Mouse (Mus musculus) midbrain, embryonic 13.5 days (tissue): Measurements from ENCODE around the gene Adarb2. TPM values are rescaled to one million over a fixed set of nuclear protein-coding genes. Genes with fewer than 3 reads are reported as not detected.

Source experiments
- ATAC-seq: fragments of 200-750 bp; cut with Nextera tagmentation; 2 replicates; pipeline ENCODE4 v1.8.0; 2017; ENCODE audit warnings: mild to moderate bottlenecking, moderate TSS enrichment, moderate library complexity
- H3K27ac ChIP-seq: fragments of 300-500 bp; sonication (generic); 2 replicates; pipeline ENCODE4 v1.5.1; 2015; ENCODE audit warnings: inconsistent platforms, mild to moderate bottlenecking, moderate library complexity
- H3K27me3 ChIP-seq: fragments of 300-500 bp; sonication (generic); 2 replicates; pipeline ENCODE4 v1.6.1; 2015; ENCODE audit warnings: mild to moderate bottlenecking, inconsistent platforms
- H3K36me3 ChIP-seq: fragments of 300-500 bp; sonication (generic); 2 replicates; pipeline ENCODE4 v1.6.1; 2015; ENCODE audit warnings: mild to moderate bottlenecking, inconsistent platforms
- H3K4me1 ChIP-seq: fragments of 300-500 bp; sonication (generic); replicated peaks from 2 replicates; pipeline ENCODE4 v1.6.1; 2015; ENCODE audit warnings: inconsistent platforms
- H3K4me2 ChIP-seq: fragments of 300-500 bp; sonication (generic); replicated peaks from 2 replicates; pipeline ENCODE4 v1.6.1; 2015; ENCODE audit warnings: moderate library complexity, mild to moderate bottlenecking, inconsistent platforms
- H3K4me3 ChIP-seq: fragments of 300-500 bp; sonication (generic); replicated peaks from 2 replicates; pipeline ENCODE4 v1.5.1; 2015; ENCODE audit warnings: mild to moderate bottlenecking, inconsistent platforms
- H3K9ac ChIP-seq: fragments of 300-500 bp; sonication (generic); replicated peaks from 2 replicates; pipeline ENCODE4 v1.6.1; 2015; ENCODE audit warnings: mild to moderate bottlenecking, inconsistent platforms
- H3K9me3 ChIP-seq: fragments of 300-500 bp; sonication (generic); 2 replicates; pipeline ENCODE4 v1.6.1; 2016; ENCODE audit warnings: mild to moderate bottlenecking, inconsistent platforms
- WGBS: fragments of 180-500 bp; shearing (Covaris S2); methylation state at CpG from one replicate; pipeline ENCODE4 v1.1.7; 2015; 5-methylcytosine and 5-hydroxymethylcytosine counted together
- polyA plus RNA-seq: library from polyadenylated mRNA; unstranded; fragments of >200 nt; fragmentation: Nextera tagmentation; extraction: Ambion mirVana; gene quantifications from 2 replicates; pipeline ENCODE4 v1.2.1, GENCODE M21; 2015

The Adarb2 gene
- polyA plus RNA-seq, 1 experiment from 2014 or later, result 26.9 TPM

DNA sequence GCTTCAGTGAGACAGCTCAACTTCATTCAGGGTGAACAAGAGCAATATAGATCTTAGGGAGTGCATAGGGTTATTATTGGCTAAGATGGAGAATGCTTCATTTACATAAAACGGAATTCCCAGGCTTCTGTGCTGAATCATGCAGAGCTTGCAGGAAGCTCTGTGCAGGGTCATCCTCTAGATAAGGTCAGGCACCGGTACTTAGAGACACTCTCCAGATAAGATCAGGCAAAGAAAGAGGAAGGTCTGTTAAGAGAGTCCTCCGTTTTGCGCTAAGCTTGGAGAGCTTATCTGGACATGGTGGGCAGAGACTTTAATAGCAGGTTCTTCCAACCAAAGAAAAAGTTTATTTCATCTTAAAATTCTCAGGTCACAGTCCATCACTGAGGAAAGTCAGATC is 542.9 kb downstream of the Adarb2 start:
- Histone ChIP-seq H3K4me1 (no peaks in the 10 kb centered on the region), H3K9me3 (no peaks in the 10 kb centered on the region), H3K4me3 (no peak overlapping the region), H3K9ac (no peak overlapping the region), H3K27ac (no peak overlapping the region), H3K36me3 (no peaks in the 10 kb centered on the region), H3K4me2 (no peak overlapping the region), H3K27me3 (no peaks in the 10 kb centered on the region)
- 87% methylated on average over 4 of the region's 4 CpGs for WGBS
- no peak for ATAC-seq

DNA sequence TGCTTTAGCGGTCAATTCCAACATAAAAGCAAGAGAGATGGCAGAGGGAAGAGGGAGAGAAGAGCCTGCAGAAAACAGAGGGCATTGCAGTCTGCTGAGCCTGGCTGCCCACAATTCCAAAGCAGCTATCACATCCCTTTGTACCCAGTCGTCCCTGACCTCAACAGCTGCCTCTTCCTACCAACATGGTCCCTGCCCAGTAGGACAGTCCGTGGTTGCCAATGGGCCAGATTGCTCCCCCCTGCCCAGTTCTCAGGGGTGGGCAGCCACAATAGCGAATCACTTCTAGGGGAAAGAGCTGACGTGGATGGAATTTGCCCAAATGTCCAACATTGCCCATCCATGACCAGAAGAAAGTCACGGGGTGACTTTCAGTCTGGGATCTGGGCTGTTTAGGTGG is 546.8 kb downstream of the Adarb2 start:
- Histone ChIP-seq H3K4me2 (no peak overlapping the region), H3K27ac (no peak overlapping the region), H3K9me3 (no peaks in the 10 kb centered on the region), H3K4me1 (no peaks in the 10 kb centered on the region), H3K9ac (no peak overlapping the region), H3K4me3 (no peak overlapping the region), H3K36me3 (peaks cover 4% of the 10 kb centered on the region; the same call in 1 of the 2 replicates), H3K27me3 (no peaks in the 10 kb centered on the region)
- 87% methylated on average over 6 of the region's 6 CpGs for WGBS
- no peak for ATAC-seq

DNA sequence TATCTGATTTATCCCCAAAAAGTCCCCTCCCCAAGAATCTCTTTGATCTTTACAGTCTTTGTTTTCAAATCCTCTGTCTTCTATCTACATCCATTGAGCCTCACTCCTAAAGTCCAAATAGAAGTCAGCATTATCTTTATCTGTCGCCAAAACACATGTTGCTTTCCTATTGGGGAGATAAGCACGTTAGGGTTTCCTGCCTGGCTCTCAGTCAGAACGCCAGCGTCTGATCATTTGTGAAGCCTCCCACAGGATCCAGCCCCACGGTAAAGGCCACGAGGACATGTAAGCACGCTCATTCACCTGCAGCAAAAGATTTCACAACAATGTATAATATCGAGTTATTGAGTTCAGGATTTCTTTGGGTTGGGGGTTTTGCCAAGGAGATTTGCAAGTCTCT is 558.3 kb downstream of the Adarb2 start:
- H3K4me3 ChIP-seq, result no peak overlapping the region
- no peaks in the 10 kb centered on the region for H3K4me1 ChIP-seq
- H3K27me3 ChIP-seq, result no peaks in the 10 kb centered on the region
- WGBS, result 62% methylated on average over 8 of the region's 8 CpGs
- ATAC-seq, result no peak
- no peaks in the 10 kb centered on the region for H3K9me3 ChIP-seq
- no peak overlapping the region for H3K9ac ChIP-seq
- no peak overlapping the region for H3K4me2 ChIP-seq
- no peak overlapping the region for H3K27ac ChIP-seq
- H3K36me3 ChIP-seq, result no peaks in the 10 kb centered on the region

DNA sequence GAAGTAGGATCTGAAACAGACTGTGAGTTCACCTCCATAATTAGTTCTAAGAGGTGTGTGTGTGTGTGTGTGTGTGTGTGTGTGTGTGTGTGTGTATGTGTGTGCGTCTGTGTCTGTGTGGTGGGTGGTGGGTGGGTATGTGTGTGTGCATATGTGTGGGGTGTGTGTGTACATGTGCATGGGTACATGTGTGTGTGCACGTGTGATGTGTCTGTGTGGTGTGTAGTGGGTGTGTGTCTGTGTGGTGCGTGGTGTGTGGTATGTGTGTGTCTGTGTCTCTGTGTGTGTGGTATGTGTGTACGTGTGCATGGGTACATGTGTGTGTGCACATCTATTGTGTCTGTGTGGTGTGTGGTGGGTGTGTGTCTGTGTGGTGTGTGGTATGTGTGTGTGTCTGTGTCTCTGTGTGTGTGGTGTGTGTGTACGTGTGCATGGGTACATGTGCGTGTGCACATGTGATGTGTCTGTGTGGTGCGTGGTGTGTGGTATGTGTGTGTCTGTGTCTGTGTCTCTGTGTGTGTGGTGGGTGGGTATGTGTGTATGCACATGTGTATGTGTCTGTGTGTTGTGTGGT is 567.1 kb downstream of the Adarb2 start:
- H3K4me1 ChIP-seq, result peaks cover 4% of the 10 kb centered on the region; the same call in 1 of the 2 replicates
- H3K4me2 ChIP-seq, result no peak overlapping the region
- H3K4me3 ChIP-seq, result no peak overlapping the region
- no peaks in the 10 kb centered on the region for H3K27me3 ChIP-seq
- WGBS, result 98% methylated on average over 7 of the region's 7 CpGs
- H3K9ac ChIP-seq, result no peak overlapping the region
- ATAC-seq, result 0 out of 2 replicates have a peak, but pooled peaks have one; percentile 27
- peaks cover 3% of the 10 kb centered on the region; the same call in 1 of the 2 replicates for H3K9me3 ChIP-seq
- H3K27ac ChIP-seq, result no peak overlapping the region
- peaks cover 3% of the 10 kb centered on the region; the same call in 1 of the 2 replicates for H3K36me3 ChIP-seq

DNA sequence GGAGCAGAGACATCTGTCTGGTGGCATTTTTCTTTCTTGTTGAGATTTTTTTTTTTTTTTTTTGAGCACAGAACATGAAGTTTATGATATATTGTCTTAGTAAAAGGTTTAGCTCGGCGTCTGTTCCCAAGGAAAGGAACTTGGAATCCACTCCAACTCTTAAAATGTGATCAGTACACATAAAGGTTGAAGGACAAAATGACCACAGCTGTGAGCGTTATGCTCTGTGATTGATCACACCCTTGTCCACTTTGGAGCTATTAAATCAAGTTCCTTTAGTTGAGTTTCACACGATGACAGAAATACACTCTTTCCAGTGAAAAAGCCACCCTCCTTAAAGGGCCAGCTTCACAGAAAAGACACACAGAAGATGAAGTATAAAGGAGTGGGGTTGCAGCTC is 568.0 kb downstream of the Adarb2 start:
- H3K9ac ChIP-seq, result no peak overlapping the region
- H3K4me2 ChIP-seq, result no peak overlapping the region
- H3K4me3 ChIP-seq, result no peak overlapping the region
- peaks cover 3% of the 10 kb centered on the region; the same call in 1 of the 2 replicates for H3K36me3 ChIP-seq
- H3K27me3 ChIP-seq, result no peaks in the 10 kb centered on the region
- peaks cover 3% of the 10 kb centered on the region; the same call in 1 of the 2 replicates for H3K9me3 ChIP-seq
- peaks cover 8% of the 10 kb centered on the region; the same call in 1 of the 2 replicates for H3K4me1 ChIP-seq
- ATAC-seq, result no peak
- H3K27ac ChIP-seq, result no peak overlapping the region
- 84% methylated on average over 4 of the region's 4 CpGs for WGBS

DNA sequence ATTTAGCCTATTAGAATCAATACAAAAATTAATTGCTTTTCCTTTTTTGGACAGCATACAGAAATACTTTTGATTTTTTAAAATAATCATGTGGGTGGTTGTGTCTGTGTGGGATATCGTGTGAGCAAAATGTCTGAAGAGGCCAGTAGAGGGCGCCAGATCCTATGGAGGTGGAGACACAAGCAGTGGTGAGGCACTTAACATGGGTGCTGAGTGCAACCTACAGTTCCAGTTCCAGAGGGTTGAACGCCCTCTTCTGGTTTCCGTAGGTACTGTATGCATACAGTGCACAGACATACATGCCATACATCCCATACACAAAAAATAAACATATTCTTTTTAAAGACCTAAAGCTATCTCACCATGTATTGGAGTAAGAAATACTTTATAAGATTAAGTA is 577.8 kb downstream of the Adarb2 start:
- 0 out of 2 replicates have a peak, but pooled peaks cover 2% of the 10 kb centered on the region for H3K4me1 ChIP-seq
- no peak for ATAC-seq
- H3K9me3 ChIP-seq, result no peaks in the 10 kb centered on the region
- H3K4me3 ChIP-seq, result no peak overlapping the region
- H3K27ac ChIP-seq, result no peak overlapping the region
- H3K9ac ChIP-seq, result no peak overlapping the region
- no peak overlapping the region for H3K4me2 ChIP-seq
- H3K27me3 ChIP-seq, result no peaks in the 10 kb centered on the region
- no peaks in the 10 kb centered on the region for H3K36me3 ChIP-seq
- 43% methylated on average over 4 of the region's 4 CpGs for WGBS

DNA sequence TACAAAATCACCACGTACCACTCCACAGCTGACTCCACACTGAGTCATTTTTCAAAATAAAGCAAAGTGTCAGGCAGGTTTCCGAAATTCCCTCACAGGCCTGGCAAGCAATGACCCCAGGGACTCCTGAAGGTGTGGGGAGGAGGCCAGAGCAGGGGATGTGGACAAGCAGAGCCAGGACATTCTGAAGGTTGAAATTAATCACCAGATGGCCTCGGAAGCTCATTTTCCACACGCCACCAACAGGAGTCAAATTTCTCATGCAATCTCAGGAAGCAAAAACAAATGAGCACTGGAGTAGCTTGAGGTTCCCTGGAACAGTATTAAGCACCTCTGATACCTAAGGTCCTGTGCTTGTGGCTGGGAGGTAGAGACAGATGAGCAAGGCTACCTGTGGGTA is 580.0 kb downstream of the Adarb2 start:
- no peak overlapping the region for H3K27ac ChIP-seq
- ATAC-seq, result no peak
- 0 out of 2 replicates have a peak, but pooled peaks cover 2% of the 10 kb centered on the region for H3K4me1 ChIP-seq
- H3K36me3 ChIP-seq, result no peaks in the 10 kb centered on the region
- no peak overlapping the region for H3K4me2 ChIP-seq
- no peaks in the 10 kb centered on the region for H3K9me3 ChIP-seq
- H3K9ac ChIP-seq, result no peak overlapping the region
- no peaks in the 10 kb centered on the region for H3K27me3 ChIP-seq
- WGBS, result 72% methylated on average over 4 of the region's 4 CpGs
- no peak overlapping the region for H3K4me3 ChIP-seq

DNA sequence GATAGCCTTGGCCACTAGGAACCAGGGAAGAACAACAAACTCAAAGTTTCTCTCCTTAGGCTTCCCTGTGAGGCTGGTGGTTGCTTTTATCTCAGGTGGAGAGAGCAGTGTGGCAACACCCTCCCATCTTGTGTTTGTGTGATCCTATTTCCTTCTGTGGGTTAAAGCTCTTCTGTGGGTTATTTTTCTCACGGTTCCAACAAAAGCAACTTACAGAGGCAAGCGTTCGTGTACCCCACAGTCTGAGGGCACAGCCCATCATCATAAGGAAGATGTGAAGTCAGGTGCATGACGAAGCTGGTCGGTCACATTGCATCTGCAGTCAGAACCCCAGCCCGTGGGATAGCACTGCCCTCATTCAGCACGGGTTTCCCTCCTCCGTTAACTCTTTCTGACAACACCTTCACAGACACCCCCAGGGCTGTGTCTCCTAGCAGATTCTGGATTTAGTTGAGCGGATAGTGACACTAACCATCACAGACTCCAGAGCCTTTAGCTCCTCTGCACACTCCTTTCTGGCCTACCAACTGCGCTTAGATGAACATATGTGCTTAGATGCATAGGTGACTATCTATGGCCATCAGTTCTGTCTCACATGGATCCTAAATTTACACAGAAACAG is 581.1 kb downstream of the Adarb2 start:
- no peak overlapping the region for H3K4me3 ChIP-seq
- H3K27me3 ChIP-seq, result no peaks in the 10 kb centered on the region
- no peak overlapping the region for H3K27ac ChIP-seq
- 0 out of 2 replicates have a peak, but pooled peaks cover 2% of the 10 kb centered on the region for H3K4me1 ChIP-seq
- no peak for ATAC-seq
- no peaks in the 10 kb centered on the region for H3K9me3 ChIP-seq
- no peak overlapping the region for H3K9ac ChIP-seq
- H3K36me3 ChIP-seq, result no peaks in the 10 kb centered on the region
- WGBS, result 86% methylated on average over 10 of the region's 10 CpGs
- no peak overlapping the region for H3K4me2 ChIP-seq

DNA sequence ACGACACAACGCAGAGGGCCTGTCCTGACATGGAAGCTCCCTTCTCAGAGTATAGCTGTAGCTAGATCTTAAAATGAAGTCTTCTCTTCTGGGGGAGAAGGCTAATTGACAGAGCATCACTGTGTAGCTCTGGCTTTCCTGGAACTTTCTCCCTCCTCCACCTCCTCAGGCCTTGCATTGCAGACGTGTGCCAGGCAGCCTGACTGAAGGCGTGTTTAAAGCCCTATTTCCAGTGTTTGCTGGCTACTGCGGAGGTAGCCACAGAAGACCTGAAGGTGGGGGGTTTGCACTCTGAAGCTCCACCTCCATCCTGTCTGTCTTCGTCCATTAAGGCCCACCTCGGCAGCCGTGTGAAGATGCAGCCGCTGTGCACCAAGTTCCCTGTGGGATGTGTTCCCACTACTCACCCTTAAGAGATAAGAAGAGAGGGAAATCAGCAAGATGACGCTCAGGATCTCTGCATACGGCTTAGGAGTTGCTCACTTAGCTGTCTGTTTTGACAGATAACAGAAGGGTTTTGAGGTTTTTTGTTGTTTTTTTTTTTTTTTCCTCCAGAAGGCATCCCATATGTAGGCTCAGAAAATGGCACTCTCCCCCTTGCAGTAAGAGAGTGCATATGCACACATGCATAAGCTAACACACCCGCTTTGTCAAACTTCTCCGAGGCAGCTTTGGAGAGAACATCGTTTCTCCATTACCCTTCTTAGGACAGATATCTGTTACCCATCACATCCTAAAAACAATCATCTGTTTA is 581.8 kb downstream of the Adarb2 start:
- 80% methylated on average over 14 of the region's 14 CpGs for WGBS
- no peak overlapping the region; the same call in 1 of the 2 replicates for H3K9ac ChIP-seq
- no peak overlapping the region for H3K4me2 ChIP-seq
- peak; percentile 21; the same call in 1 of the 2 replicates for ATAC-seq
- H3K27me3 ChIP-seq, result no peaks in the 10 kb centered on the region
- no peaks in the 10 kb centered on the region for H3K36me3 ChIP-seq
- no peak overlapping the region for H3K4me3 ChIP-seq
- H3K27ac ChIP-seq, result peak overlapping the region; percentile 32; the same call in 1 of the 2 replicates
- 0 out of 2 replicates have a peak, but pooled peaks cover 2% of the 10 kb centered on the region for H3K4me1 ChIP-seq
- H3K9me3 ChIP-seq, result no peaks in the 10 kb centered on the region

DNA sequence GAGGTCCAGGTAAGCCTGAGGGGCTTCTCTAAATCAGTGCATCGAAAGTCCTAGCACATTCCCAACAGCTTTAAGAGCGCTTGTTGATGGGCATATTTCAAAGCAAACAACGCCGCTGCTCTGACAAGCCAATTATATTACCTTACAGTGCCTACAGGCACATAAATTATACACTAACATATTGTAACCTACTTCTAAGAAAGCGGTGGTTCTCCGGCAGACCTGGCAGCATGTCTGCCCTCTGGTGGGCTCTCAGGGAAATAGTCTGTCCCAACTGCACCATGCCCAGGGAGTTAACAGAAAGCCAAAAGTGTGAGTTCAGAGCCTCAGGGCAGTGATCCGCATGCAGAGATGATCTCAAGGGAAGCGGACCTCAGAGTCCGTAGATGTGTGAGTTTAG is 582.5 kb downstream of the Adarb2 start:
- peak; percentile 88 for ATAC-seq
- Histone ChIP-seq H3K36me3 (no peaks in the 10 kb centered on the region), H3K9me3 (no peaks in the 10 kb centered on the region), H3K27ac (no peak overlapping the region), H3K4me3 (no peak overlapping the region), H3K4me2 (no peak overlapping the region), H3K4me1 (0 out of 2 replicates have a peak, but pooled peaks cover 2% of the 10 kb centered on the region), H3K9ac (no peak overlapping the region), H3K27me3 (no peaks in the 10 kb centered on the region)
- 45% methylated on average over 9 of the region's 9 CpGs for WGBS

DNA sequence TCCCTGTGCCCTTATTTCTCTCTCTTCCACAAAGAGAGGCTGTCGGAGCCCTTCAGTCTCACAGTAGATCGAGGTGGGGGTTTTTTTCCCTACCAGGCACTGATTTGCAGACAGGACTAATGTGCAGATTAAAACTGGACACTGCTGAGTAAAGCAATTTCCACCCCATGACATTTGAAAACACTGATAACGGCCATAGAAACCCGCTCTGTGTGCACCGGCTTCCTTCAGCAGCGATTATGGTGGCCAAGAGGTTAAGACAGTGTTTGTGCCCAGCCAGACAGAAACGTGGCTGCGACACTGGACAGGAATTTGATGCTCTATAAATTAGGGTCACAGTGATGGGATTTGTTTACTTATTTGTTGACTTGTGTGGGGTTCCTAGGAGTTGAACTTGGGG is 590.6 kb downstream of the Adarb2 start:
- H3K9ac ChIP-seq, result no peak overlapping the region
- H3K27me3 ChIP-seq, result no peaks in the 10 kb centered on the region
- no peaks in the 10 kb centered on the region for H3K4me1 ChIP-seq
- no peaks in the 10 kb centered on the region for H3K36me3 ChIP-seq
- no peak for ATAC-seq
- H3K4me3 ChIP-seq, result no peak overlapping the region
- H3K4me2 ChIP-seq, result no peak overlapping the region
- WGBS, result 71% methylated on average over 8 of the region's 8 CpGs
- no peaks in the 10 kb centered on the region for H3K9me3 ChIP-seq
- H3K27ac ChIP-seq, result no peak overlapping the region

DNA sequence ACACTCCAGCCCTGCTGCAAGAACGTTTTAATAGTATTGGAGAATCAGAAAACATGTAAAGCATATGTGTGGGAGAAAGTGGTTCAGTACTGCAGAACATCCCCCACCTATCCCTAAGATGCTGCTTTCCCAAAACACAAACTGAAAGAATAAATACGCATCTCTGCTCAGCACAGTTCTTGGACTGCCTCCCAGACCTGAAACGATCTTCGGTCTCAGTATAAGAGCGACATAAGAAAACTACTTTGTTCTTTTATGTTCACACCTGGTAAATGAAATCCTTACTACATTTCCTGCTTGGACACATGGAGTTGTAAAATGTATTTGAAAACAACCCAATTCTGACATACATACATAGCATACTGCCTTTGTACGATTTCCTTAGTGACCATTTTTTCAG is 597.9 kb downstream of the Adarb2 start:
- Histone ChIP-seq H3K36me3 (peaks cover 10% of the 10 kb centered on the region), H3K4me1 (no peaks in the 10 kb centered on the region), H3K27me3 (no peaks in the 10 kb centered on the region), H3K9me3 (no peaks in the 10 kb centered on the region), H3K4me3 (no peak overlapping the region), H3K9ac (no peak overlapping the region), H3K4me2 (no peak overlapping the region), H3K27ac (no peak overlapping the region)
- 89% methylated on average over 6 of the region's 6 CpGs for WGBS
- ATAC-seq, result no peak
